Mouse (Mus musculus) heart, adult 2 months (tissue): ENCODE measurements around the gene Atp11a.

ENCODE experiments used
- CTCF ChIP-seq: fragments of 200-600 bp; IDR thresholded peaks from 2 replicates; pipeline ENCODE4 v1.8.1; 2022; ENCODE audit warnings: antibody characterized with exemption, mild to moderate bottlenecking, moderate library complexity
- POLR2A ChIP-seq: fragments of 200-500 bp; IDR thresholded peaks from 2 replicates; pipeline ENCODE4 v1.6.1; 2011; ENCODE audit warnings: mild to moderate bottlenecking, low read depth, low read length, control low read depth; ENCODE audit not compliant: insufficient read depth

GRCm38 (mm10) chr8:12887772-12888435, 131.1 kb downstream of the Atp11a start:
- TF ChIP-seq CTCF = no peak
- TF ChIP-seq POLR2A = no peak
